Mouse (Mus musculus) lung, embryonic 14.5 days (tissue): ENCODE measurements at regions not wholly inside any gene's neighbourhood (a gene's known extent, or its start where the extent isn't known, plus 50 kb on each side); places are given as distances from the start of the nearest gene placed in this dataset.
"Not testable (repeated sequence)": the region's sequence is repeated elsewhere in the genome, so short reads cannot be mapped to it uniquely, and the experiment has no call there.

Experiments
- ATAC-seq: fragments of 200-750 bp; cut with Nextera tagmentation; 2 replicates; pipeline ENCODE4 v1.8.0; 2017; ENCODE audit warnings: mild to moderate bottlenecking, moderate TSS enrichment, moderate library complexity; ENCODE audit not compliant: insufficient read depth
- DNase-seq: peaks from one replicate; pipeline ENCODE4 v3.0.0-alpha.2; 2015
- H3K27ac ChIP-seq: fragments of 300-500 bp; sonication (generic); 2 replicates; pipeline ENCODE4 v1.5.1; 2014; ENCODE audit warnings: low read depth, mild to moderate bottlenecking, moderate library complexity
- H3K27me3 ChIP-seq: fragments of 300-500 bp; sonication (generic); 2 replicates; pipeline ENCODE4 v1.6.1; 2014; ENCODE audit warnings: low read length, control low read depth; ENCODE audit not compliant: insufficient read depth
- H3K36me3 ChIP-seq: fragments of 300-500 bp; sonication (generic); 2 replicates; pipeline ENCODE4 v1.6.1; 2014; ENCODE audit warnings: control low read depth; ENCODE audit not compliant: insufficient read depth
- H3K4me1 ChIP-seq: fragments of 300-500 bp; sonication (generic); 2 replicates; pipeline ENCODE4 v1.6.1; 2014; ENCODE audit warnings: antibody characterized with exemption, control low read depth; ENCODE audit not compliant: insufficient read depth
- H3K4me2 ChIP-seq: fragments of 300-500 bp; sonication (generic); 2 replicates; pipeline ENCODE4 v1.6.1; 2014; ENCODE audit warnings: mild to moderate bottlenecking
- H3K4me3 ChIP-seq: fragments of 300-500 bp; sonication (generic); 2 replicates; pipeline ENCODE4 v1.5.1; 2014; ENCODE audit warnings: low read depth, low read length
- H3K9ac ChIP-seq: fragments of 300-500 bp; sonication (generic); 2 replicates; pipeline ENCODE4 v1.6.1; 2014
- H3K9me3 ChIP-seq: fragments of 300-500 bp; sonication (generic); 2 replicates; pipeline ENCODE4 v1.6.1; 2016; ENCODE audit warnings: low read depth, low read length, control low read depth
- CTCF ChIP-seq: IDR thresholded peaks from 2 replicates; pipeline ENCODE4 v1.5.1; 2016; ENCODE audit warnings: antibody characterized with exemption, low read depth
- WGBS: fragments of 180-500 bp; shearing (Covaris S2); extraction: QIAGEN DNeasy Blood & Tissue Kit; methylation state at CpG from one replicate; pipeline ENCODE4 v1.1.7; 2014; 5-methylcytosine and 5-hydroxymethylcytosine counted together

DNA sequence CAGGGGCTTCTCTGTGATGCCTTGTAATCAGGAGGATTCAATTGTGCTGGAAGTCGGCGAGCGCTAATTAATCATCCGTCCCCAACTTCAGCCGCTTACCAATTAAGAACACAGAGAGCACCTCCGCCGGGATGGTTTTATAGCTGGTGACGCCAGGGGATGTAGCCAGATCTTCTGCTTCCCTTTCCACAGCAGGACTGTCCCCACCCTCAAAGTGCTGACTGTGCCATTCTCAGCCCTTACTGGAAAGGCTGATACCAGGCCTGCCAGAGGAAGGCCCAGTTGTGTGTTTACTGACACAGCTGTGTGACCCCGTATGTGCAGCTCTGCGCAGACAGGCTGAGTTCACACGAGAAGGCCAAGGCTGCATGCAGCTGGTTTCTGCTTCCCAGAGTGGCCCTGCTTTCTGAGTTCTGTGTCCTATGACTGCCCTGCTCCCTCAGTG is 59.9 kb upstream of the Bend4 start:
- Histone ChIP-seq H3K27ac (no peak overlapping the region), H3K4me3 (no peak overlapping the region), H3K9me3 (0 out of 2 replicates have a peak, but pooled peaks cover 4% of the 10 kb centered on the region), H3K4me2 (no peak overlapping the region), H3K9ac (no peak overlapping the region), H3K4me1 (peaks cover 6% of the 10 kb centered on the region; the same call in 1 of the 2 replicates), H3K36me3 (no peaks in the 10 kb centered on the region), H3K27me3 (no peaks in the 10 kb centered on the region)
- ATAC-seq (peak; percentile 67), DNase-seq (peak; percentile 65)
- TF ChIP-seq CTCF: no peak
- 43% methylated on average over 11 of the region's 11 CpGs for WGBS

DNA sequence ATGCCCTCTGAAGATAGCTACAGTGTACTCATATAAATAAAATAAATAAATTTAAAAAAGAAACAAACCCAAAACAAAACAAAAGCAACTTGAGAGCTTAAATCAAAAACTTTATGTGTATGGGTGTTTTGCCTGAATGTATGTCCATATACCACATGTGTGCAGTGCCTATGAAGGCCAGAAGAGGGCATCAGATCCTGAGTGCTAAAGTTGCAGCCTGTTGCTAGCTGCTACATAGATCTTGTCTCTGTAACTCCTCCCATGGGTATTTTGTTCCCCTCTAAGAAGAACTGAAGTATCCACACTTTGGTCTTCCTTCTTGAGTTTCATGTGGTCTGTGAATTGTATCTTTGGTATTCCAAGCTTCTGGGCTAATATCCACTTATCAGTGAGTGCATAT is 62.6 kb upstream of the Bend4 start:
- not testable (repeated sequence) for H3K9me3 ChIP-seq, H3K4me1 ChIP-seq, H3K27ac ChIP-seq, ATAC-seq, H3K36me3 ChIP-seq, H3K4me3 ChIP-seq, H3K9ac ChIP-seq, DNase-seq, H3K27me3 ChIP-seq, H3K4me2 ChIP-seq
- peak; percentile 40 for TF ChIP-seq CTCF

DNA sequence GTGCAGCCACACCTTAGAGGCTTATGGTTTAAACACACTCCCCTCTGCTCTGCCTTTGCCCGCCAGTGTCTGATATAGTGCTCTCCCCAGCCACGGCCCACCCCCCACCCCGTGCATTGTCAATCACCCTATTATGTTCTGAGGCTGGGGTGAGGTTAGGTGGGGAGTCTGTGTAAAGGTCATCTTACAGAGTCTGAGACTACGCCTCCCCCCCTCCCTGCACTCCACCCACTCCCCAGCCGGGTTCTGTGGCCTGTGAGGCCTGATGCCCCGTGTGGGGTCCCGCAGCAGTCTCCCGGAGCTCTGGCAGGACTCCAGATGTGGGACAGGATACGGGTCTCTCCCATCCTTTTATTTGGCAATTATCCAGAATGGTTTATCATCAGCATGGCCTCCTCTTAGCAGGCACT is 64.8 kb upstream of the Bend4 start:
- peak; percentile 85; the same call in 1 of the 2 replicates for ATAC-seq
- 0 out of 2 replicates have a peak overlapping the region, but pooled peaks have one; percentile 20 for H3K4me2 ChIP-seq
- 16% methylated on average over 9 of the region's 9 CpGs for WGBS

DNA sequence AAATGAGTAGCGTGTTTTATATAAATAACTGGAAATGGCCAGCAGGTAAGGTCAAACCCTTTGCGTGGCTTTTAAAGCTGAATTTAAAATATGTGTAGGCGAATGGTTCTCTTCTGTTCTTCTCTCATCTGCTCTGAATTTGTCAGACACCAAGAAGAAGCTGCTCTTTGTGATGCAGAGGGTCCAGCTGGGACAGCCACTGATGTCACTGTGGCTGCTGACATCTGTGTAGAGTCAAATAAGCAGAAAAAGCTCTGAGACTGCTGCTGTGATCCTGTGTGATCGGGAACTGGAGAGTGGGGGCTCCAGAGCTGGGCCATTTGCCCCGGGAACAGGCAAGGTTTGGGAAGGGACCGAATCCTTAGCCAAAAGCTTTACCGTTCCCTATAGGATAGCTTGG is 68.6 kb upstream of the Bend4 start:
- Histone ChIP-seq H3K27me3 (no peaks in the 10 kb centered on the region), H3K9me3 (0 out of 2 replicates have a peak, but pooled peaks cover 4% of the 10 kb centered on the region), H3K36me3 (no peaks in the 10 kb centered on the region), H3K4me3 (no peak overlapping the region), H3K4me1 (peaks cover 4% of the 10 kb centered on the region; the same call in 1 of the 2 replicates), H3K4me2 (no peak overlapping the region), H3K9ac (no peak overlapping the region), H3K27ac (no peak overlapping the region)
- DNase-seq (no peak), ATAC-seq (no peak)
- WGBS: 71% methylated on average over 7 of the region's 7 CpGs
- TF ChIP-seq CTCF: no peak

More for the DNA sequence above, 64.8 kb upstream of the Bend4 start:
- H3K4me1 ChIP-seq: peaks cover 4% of the 10 kb centered on the region; the same call in 1 of the 2 replicates
- TF ChIP-seq CTCF: no peak
- no peak overlapping the region for H3K27ac ChIP-seq
- no peak overlapping the region for H3K4me3 ChIP-seq
- no peaks in the 10 kb centered on the region for H3K36me3 ChIP-seq
- H3K9ac ChIP-seq: no peak overlapping the region
- DNase-seq: peak; percentile 77
- H3K27me3 ChIP-seq: no peaks in the 10 kb centered on the region
- 0 out of 2 replicates have a peak, but pooled peaks cover 4% of the 10 kb centered on the region for H3K9me3 ChIP-seq

DNA sequence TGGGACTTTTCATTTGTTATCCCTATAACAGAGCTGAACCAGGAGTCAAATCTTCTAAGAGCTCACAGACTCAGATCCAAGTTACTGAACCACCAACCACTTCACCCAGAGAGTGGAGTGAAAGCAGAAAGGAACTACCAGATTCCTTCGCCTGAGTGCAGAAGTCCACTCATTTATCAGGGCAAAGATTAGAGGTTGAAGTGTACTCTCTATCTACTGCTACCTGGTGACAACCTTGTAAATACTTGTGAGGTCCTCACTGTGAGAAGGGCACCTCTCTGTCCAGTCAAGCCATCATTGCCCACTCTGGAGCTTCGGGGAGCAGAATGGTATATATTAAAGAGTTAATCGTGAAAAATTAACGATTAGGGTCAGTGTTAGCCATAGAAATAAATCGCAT is 87.4 kb upstream of the Shisa3 start:
- DNase-seq (no peak), ATAC-seq (no peak)
- TF ChIP-seq CTCF: no peak
- no peaks in the 10 kb centered on the region for H3K36me3 ChIP-seq
- H3K27ac ChIP-seq: no peak overlapping the region
- H3K4me3 ChIP-seq: no peak overlapping the region
- no peaks in the 10 kb centered on the region for H3K4me1 ChIP-seq
- H3K4me2 ChIP-seq: no peak overlapping the region
- no peaks in the 10 kb centered on the region for H3K27me3 ChIP-seq
- no peaks in the 10 kb centered on the region for H3K9me3 ChIP-seq
- WGBS: 79% methylated on average over 5 of the region's 5 CpGs
- H3K9ac ChIP-seq: no peak overlapping the region

DNA sequence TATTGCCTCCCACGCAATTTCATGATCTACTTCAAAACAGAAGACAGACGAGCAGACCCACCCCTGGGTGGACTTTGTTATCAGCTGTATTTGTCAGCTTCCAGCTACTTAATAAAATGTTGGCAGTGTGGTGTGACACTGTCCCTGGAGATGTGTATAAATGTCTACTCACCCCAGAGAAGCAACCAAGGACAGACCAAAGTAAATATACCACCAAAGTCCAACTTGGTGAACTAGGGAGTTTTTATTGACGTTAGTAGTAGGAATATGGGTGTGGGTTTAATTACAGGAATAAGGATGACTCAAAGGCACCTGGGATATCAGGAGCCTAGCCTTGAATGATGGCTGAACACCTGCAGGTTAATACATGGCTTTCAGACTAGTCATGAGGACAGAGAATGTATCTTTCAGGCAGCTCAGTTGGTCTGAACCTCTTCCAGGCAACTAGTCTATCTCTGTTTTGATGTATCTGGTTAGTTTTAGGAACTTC is 86.2 kb upstream of the Shisa3 start:
- Histone ChIP-seq H3K4me1 (no peaks in the 10 kb centered on the region), H3K4me3 (no peak overlapping the region), H3K4me2 (no peak overlapping the region), H3K36me3 (no peaks in the 10 kb centered on the region), H3K27ac (no peak overlapping the region), H3K9ac (no peak overlapping the region), H3K27me3 (no peaks in the 10 kb centered on the region), H3K9me3 (no peaks in the 10 kb centered on the region)
- 62% methylated on average over 3 of the region's 3 CpGs for WGBS
- DNase-seq: no peak
- no peak for ATAC-seq
- TF ChIP-seq CTCF: no peak

DNA sequence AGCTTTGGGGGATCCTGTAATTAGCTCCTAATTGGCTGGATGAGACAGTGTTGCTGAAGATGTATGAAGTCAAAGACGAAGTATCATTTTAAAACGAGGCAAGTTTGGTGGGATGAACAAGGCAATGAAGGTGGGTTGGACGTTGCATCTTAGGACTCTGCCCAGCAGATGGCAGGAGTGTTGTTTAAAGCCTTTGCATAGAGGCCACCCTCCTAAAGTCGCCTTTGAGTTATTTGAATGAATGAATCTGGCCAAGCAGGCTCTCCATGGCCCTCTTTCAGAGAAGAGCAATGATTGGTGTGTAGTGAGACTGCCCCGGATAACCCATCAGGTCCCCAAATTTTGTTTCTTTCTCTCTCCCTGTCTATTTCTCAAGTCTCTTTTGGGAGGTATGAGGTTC is 77.5 kb upstream of the Shisa3 start:
- Histone ChIP-seq H3K4me2 (no peak overlapping the region), H3K4me3 (no peak overlapping the region), H3K27me3 (no peaks in the 10 kb centered on the region), H3K9me3 (no peaks in the 10 kb centered on the region), H3K9ac (no peak overlapping the region), H3K4me1 (no peaks in the 10 kb centered on the region), H3K36me3 (no peaks in the 10 kb centered on the region), H3K27ac (no peak overlapping the region)
- 47% methylated on average over 5 of the region's 5 CpGs for WGBS
- TF ChIP-seq CTCF: peak; percentile 57
- DNase-seq (peak; percentile 66), ATAC-seq (no peak)
